Mouse (Mus musculus) small intestine, adult 2 months (tissue): ENCODE results near the gene Vps18.

Source experiments
- CTCF ChIP-seq: fragments of 200-500 bp; IDR thresholded peaks from 2 replicates; pipeline ENCODE4 v1.5.1; 2012; ENCODE audit warnings: low read depth, mild to moderate bottlenecking, control low read depth, inconsistent platforms, low read length, moderate library complexity, mixed read lengths; ENCODE audit not compliant: insufficient replicate concordance, insufficient read length; ENCODE audit errors: extremely low read depth
- POLR2A ChIP-seq: fragments of 200-500 bp; IDR thresholded peaks from 2 replicates; pipeline ENCODE4 v1.6.1; 2012; ENCODE audit warnings: low read depth, mild to moderate bottlenecking, control low read depth, inconsistent platforms, low read length, moderate library complexity

GRCm38 (mm10) chr2:119293311-119293710 lies 4.8 kb downstream of the Vps18 start:
- no peak for TF ChIP-seq POLR2A
- no peak for TF ChIP-seq CTCF
